Mouse (Mus musculus) embryonic facial prominence, embryonic 15.5 days (tissue): ENCODE results near the gene Mybpc2. TPM values are rescaled to one million over a fixed set of nuclear protein-coding genes. Genes with fewer than 3 reads are reported as not detected.

Source experiments
- ATAC-seq: fragments of 200-750 bp; cut with Nextera tagmentation; 2 replicates; pipeline ENCODE4 v1.8.0; 2017; ENCODE audit warnings: low read depth, moderate TSS enrichment; ENCODE audit not compliant: insufficient number of reproducible peaks, low FRiP score, low TSS enrichment
- H3K27ac ChIP-seq: fragments of 300-500 bp; sonication (generic); replicated peaks from 2 replicates; pipeline ENCODE4 v1.5.1; 2015; ENCODE audit warnings: mild to moderate bottlenecking, inconsistent platforms
- H3K27me3 ChIP-seq: fragments of 300-500 bp; sonication (generic); 2 replicates; pipeline ENCODE4 v1.6.1; 2015; ENCODE audit warnings: inconsistent platforms
- H3K36me3 ChIP-seq: fragments of 300-500 bp; sonication (generic); 2 replicates; pipeline ENCODE4 v1.6.1; 2015; ENCODE audit warnings: mild to moderate bottlenecking, inconsistent platforms
- H3K4me1 ChIP-seq: fragments of 300-500 bp; sonication (generic); 2 replicates; pipeline ENCODE4 v1.6.1; 2015; ENCODE audit warnings: inconsistent platforms
- H3K4me2 ChIP-seq: fragments of 300-500 bp; sonication (generic); replicated peaks from 2 replicates; pipeline ENCODE4 v1.6.1; 2015; ENCODE audit warnings: mild to moderate bottlenecking, inconsistent platforms
- H3K4me3 ChIP-seq: fragments of 300-500 bp; sonication (generic); replicated peaks from 2 replicates; pipeline ENCODE4 v1.5.1; 2015; ENCODE audit warnings: mild to moderate bottlenecking, inconsistent platforms
- H3K9ac ChIP-seq: fragments of 300-500 bp; sonication (generic); 2 replicates; pipeline ENCODE4 v1.6.1; 2015; ENCODE audit warnings: inconsistent platforms
- H3K9me3 ChIP-seq: fragments of 300-500 bp; sonication (generic); replicated peaks from 2 replicates; pipeline ENCODE4 v1.6.1; 2016; ENCODE audit warnings: inconsistent platforms
- WGBS: fragments of 180-500 bp; shearing (Covaris S2); methylation state at CpG from one replicate; pipeline ENCODE4 v1.1.7; 2015; 5-methylcytosine and 5-hydroxymethylcytosine counted together
- polyA plus RNA-seq: library from polyadenylated mRNA; unstranded; fragments of >200 nt; fragmentation: Nextera tagmentation; extraction: Ambion mirVana; gene quantifications from 2 replicates; pipeline ENCODE4 v1.2.1, GENCODE M21; 2015

Gene Mybpc2
- 0.18 and 0.81 TPM in 2 replicates for polyA plus RNA-seq

DNA sequence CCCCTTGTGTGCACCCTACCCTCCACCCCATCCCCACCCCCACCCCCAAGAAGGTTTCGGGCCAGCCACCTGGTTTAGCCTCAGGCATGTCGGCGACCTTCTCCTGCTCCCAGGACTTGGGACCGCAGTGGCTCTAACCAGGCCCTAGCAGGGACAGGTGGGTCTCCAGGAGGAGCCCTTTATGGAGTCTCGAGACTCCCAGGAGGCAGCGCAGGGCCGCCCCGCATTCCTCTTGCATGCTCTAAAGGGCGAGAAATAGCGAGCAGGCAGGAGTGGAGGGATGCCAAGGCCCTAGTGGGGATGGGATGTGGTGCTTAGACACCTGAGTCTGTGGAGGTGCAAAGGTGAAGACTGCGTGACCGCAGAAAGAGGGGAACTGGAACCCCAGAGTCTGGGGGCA, at the start of gene Mybpc2:
Gene Mybpc2 (minus strand): TSS at position 155 of the 400 bp plus-strand sequence.
- Histone ChIP-seq H3K4me2 (0 out of 2 replicates have a peak within 1 kb of the TSS, but pooled peaks have one; percentile 17), H3K4me1 (peaks cover 24% of the 10 kb centered on the region), H3K27me3 (peaks cover 63% of the 10 kb centered on the region), H3K36me3 (no peaks in the 10 kb centered on the region), H3K4me3 (no peak within 1 kb of the TSS), H3K9ac (no peak within 1 kb of the TSS), H3K9me3 (no peaks in the 10 kb centered on the region), H3K27ac (no peak within 1 kb of the TSS)
- no peak for ATAC-seq
- WGBS = 16% methylated on average over 12 of the region's 12 CpGs

DNA sequence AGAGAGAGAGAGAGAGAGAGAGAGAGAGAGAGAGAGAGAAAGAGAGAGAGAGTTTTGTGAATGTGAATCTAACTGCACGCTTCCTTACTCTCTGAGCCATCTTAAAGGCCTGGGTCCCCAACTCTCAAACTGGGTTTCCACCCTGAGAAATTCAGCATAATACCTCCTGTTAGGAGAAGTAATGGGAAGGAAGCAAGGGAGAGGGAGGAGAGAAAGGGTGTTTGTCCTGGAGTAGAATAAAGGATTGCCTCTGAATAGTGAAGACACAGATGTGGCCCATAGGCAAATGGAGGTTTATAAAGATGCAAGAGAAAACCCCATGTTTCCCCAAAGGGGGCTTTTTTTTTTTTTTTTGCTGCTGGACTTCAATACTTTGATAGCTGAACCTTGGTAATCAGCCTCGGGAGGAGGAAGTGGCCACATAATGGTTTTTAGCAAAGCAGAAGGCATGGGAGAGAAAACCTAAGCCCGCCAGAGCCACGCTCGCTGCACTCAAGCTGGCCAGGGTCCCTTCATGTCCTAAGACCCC, 48.6 kb upstream of the Mybpc2 start:
- Histone ChIP-seq H3K4me1 (no peaks in the 10 kb centered on the region), H3K9me3 (no peaks in the 10 kb centered on the region), H3K4me3 (no peak overlapping the region), H3K27ac (no peak overlapping the region), H3K4me2 (no peak overlapping the region), H3K36me3 (no peaks in the 10 kb centered on the region), H3K9ac (no peak overlapping the region), H3K27me3 (no peaks in the 10 kb centered on the region)
- ATAC-seq = no peak
- 68% methylated on average over 5 of the region's 5 CpGs for WGBS

DNA sequence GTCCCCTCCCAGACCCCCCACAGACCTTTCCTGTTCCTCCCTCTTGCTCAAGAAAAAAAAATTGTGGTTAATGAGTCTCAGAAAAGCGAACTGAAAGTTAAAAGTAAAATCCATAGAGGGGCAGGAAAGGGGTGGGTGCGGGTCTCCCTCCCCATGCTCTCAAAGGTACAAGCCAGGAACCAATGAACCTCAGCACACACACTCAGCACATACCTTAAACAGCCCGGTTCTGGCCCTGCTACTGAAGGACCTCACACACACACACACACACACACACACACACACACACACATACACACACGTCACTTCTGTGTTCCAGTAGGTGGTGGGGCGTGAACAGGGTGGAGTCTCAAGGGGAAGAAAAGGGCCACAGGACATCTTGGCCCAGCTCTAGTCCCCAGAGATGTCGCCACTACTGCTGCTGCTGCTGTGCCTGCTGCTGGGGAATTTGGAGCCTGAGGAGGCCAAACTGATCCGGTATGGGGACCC, 47.8 kb upstream of the Mybpc2 start, which contains the start of gene Napsa:
Gene Napsa (plus strand): TSS at position 168 of the 489 bp plus-strand sequence.
- H3K4me2 ChIP-seq = no peak within 1 kb of the TSS
- 38% methylated on average over 7 of the region's 7 CpGs for WGBS
- no peaks in the 10 kb centered on the region for H3K36me3 ChIP-seq
- H3K4me1 ChIP-seq = no peaks in the 10 kb centered on the region
- H3K9me3 ChIP-seq = no peaks in the 10 kb centered on the region
- H3K27ac ChIP-seq = no peak within 1 kb of the TSS
- H3K27me3 ChIP-seq = no peaks in the 10 kb centered on the region
- H3K4me3 ChIP-seq = no peak within 1 kb of the TSS
- no peak for ATAC-seq
- no peak within 1 kb of the TSS for H3K9ac ChIP-seq

DNA sequence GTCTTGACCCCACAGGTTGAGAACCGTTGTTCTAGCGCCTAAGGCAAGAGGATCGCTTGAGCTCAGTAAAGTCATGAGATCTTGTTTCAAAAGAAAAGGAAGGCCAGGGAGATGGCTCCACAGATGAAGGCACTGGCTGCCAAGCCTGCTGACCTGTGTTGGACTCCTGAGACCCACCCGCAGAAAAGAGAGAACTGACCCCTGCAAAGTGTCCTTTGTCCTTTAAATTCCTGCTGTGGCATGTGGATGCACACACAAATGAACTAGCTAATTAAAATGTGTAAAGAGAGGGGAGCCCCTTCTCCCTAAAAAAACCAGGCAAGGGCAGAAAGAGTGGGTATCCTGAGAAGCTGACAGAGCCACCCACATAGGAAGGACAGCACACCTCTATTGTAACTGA, 47.4 kb upstream of the Mybpc2 start:
- ATAC-seq = no peak
- H3K9me3 ChIP-seq = no peaks in the 10 kb centered on the region
- WGBS = 34% methylated on average over 4 of the region's 4 CpGs
- no peak overlapping the region for H3K4me3 ChIP-seq
- H3K27me3 ChIP-seq = no peaks in the 10 kb centered on the region
- no peak overlapping the region for H3K9ac ChIP-seq
- no peak overlapping the region for H3K4me2 ChIP-seq
- H3K36me3 ChIP-seq = no peaks in the 10 kb centered on the region
- H3K27ac ChIP-seq = no peak overlapping the region
- no peaks in the 10 kb centered on the region for H3K4me1 ChIP-seq

- ATAC-seq = no peak; the same call in 1 of the 2 replicates
- H3K27me3 ChIP-seq = no peaks in the 10 kb centered on the region
- no peak overlapping the region for H3K4me3 ChIP-seq
- H3K36me3 ChIP-seq = no peaks in the 10 kb centered on the region
- no peaks in the 10 kb centered on the region for H3K9me3 ChIP-seq
- H3K27ac ChIP-seq = no peak overlapping the region
- no peak overlapping the region for H3K9ac ChIP-seq
- H3K4me1 ChIP-seq = no peaks in the 10 kb centered on the region
- 77% methylated on average over 6 of the region's 6 CpGs for WGBS
- H3K4me2 ChIP-seq = no peak overlapping the region
Measured at GRCm38 (mm10) chr7:44570989-44571388, 46.5 kb upstream of the Mybpc2 start.

- Histone ChIP-seq H3K4me2 (no peak overlapping the region), H3K27me3 (no peaks in the 10 kb centered on the region; the same call in 1 of the 2 replicates), H3K4me3 (no peak overlapping the region), H3K36me3 (no peaks in the 10 kb centered on the region), H3K9me3 (no peaks in the 10 kb centered on the region), H3K9ac (no peak overlapping the region), H3K27ac (no peak overlapping the region), H3K4me1 (no peaks in the 10 kb centered on the region)
- no peak for ATAC-seq
- 69% methylated on average over 9 of the region's 9 CpGs for WGBS
Measured at GRCm38 (mm10) chr7:44568803-44569202, 44.3 kb upstream of the Mybpc2 start.

DNA sequence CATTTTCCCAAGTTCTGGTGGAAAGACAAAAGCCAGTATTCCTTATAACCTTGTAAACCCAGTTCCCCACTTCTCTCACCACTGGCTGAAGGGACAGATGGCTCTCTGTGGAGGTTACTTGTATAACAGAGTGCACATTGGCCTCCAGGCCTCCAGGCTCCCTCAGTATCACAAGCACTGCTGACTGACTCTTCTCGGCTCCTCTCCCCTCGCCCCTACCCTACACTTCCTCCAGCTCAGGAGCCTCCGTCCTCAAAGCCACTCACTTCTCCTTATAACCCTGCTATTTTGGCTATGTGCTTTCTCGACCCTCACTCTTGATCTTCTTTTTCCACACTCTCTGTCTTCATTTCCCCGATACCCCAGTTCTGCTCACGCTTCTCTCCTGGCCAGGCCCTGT, 41.0 kb upstream of the Mybpc2 start:
- Histone ChIP-seq H3K9ac (no peak overlapping the region), H3K4me3 (no peak overlapping the region), H3K9me3 (no peaks in the 10 kb centered on the region), H3K36me3 (no peaks in the 10 kb centered on the region), H3K4me2 (no peak overlapping the region), H3K27me3 (no peaks in the 10 kb centered on the region; the same call in 1 of the 2 replicates), H3K27ac (no peak overlapping the region), H3K4me1 (no peaks in the 10 kb centered on the region)
- no peak for ATAC-seq
- 67% methylated on average over 6 of the region's 6 CpGs for WGBS

- Histone ChIP-seq H3K9me3 (no peaks in the 10 kb centered on the region), H3K36me3 (no peaks in the 10 kb centered on the region), H3K9ac (no peak overlapping the region), H3K4me1 (no peaks in the 10 kb centered on the region), H3K27ac (no peak overlapping the region), H3K27me3 (no peaks in the 10 kb centered on the region; the same call in 1 of the 2 replicates), H3K4me3 (no peak overlapping the region), H3K4me2 (no peak overlapping the region)
- ATAC-seq = no peak
- WGBS = 78% methylated on average over 10 of the region's 10 CpGs
Measured at GRCm38 (mm10) chr7:44564486-44564885, 40.0 kb upstream of the Mybpc2 start.

GRCm38 (mm10) chr7:44563284-44563683, 38.8 kb upstream of the Mybpc2 start:
- no peak for ATAC-seq
- H3K27ac ChIP-seq = no peak overlapping the region
- H3K4me3 ChIP-seq = no peak overlapping the region
- no peak overlapping the region for H3K4me2 ChIP-seq
- no peak overlapping the region for H3K9ac ChIP-seq
- H3K4me1 ChIP-seq = no peaks in the 10 kb centered on the region
- H3K9me3 ChIP-seq = no peaks in the 10 kb centered on the region
- 42% methylated on average over 8 of the region's 8 CpGs for WGBS
- H3K36me3 ChIP-seq = no peaks in the 10 kb centered on the region
- H3K27me3 ChIP-seq = no peaks in the 10 kb centered on the region; the same call in 1 of the 2 replicates

GRCm38 (mm10) chr7:44560435-44561400, 36.3 kb upstream of the Mybpc2 start:
- no peaks in the 10 kb centered on the region for H3K4me1 ChIP-seq
- 51% methylated on average over 18 of the region's 18 CpGs for whole genome bisulfite sequencing
- no peak overlapping the region for H3K4me3 ChIP-seq
- no peaks in the 10 kb centered on the region for H3K36me3 ChIP-seq
- no peaks in the 10 kb centered on the region; the same call in 1 of the 2 replicates for H3K27me3 ChIP-seq
- H3K27ac ChIP-seq = no peak overlapping the region
- no peaks in the 10 kb centered on the region for H3K9me3 ChIP-seq
- no peak overlapping the region for H3K4me2 ChIP-seq
- H3K9ac ChIP-seq = no peak overlapping the region
- ATAC-seq = no peak; the same call in 1 of the 2 replicates

DNA sequence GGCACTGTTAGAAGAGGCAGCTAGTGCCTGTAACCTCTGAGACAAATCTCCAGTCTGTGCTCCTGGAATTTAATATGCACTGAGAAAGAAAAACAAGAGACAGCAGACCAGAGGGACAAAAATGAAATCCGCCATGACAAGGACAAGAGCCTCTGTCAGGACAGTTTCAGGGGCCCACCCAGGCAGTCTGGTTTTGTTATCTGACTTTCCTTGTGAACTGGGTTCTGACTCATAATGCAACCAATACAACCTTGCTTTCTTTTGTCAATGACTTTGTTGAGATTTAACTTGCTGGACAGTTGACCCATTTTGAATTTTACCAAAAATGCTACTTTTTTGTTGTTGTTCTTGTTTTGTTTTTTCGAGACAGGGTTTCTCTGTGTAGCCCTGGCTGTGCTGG, 33.2 kb upstream of the Mybpc2 start:
- no peak overlapping the region for H3K27ac ChIP-seq
- no peaks in the 10 kb centered on the region for H3K36me3 ChIP-seq
- H3K27me3 ChIP-seq = no peaks in the 10 kb centered on the region
- no peaks in the 10 kb centered on the region for H3K9me3 ChIP-seq
- WGBS = 61% methylated on average over 2 of the region's 2 CpGs
- peaks cover 11% of the 10 kb centered on the region for H3K4me1 ChIP-seq
- no peak overlapping the region for H3K9ac ChIP-seq
- H3K4me2 ChIP-seq = no peak overlapping the region
- no peak overlapping the region for H3K4me3 ChIP-seq
- ATAC-seq = no peak
